Mouse (Mus musculus): ENCODE results near the gene Sfrp5. TPM values are rescaled to one million over a fixed set of nuclear protein-coding genes. Genes with fewer than 3 reads are reported as not detected.

Gene Sfrp5
- total and polyA plus RNA-seq, 3 experiments = not detected

- H3K36me3 ChIP-seq (replicated peaks in 1 of 2; ENCODE audit: control insufficient read depth in 1 of 2, insufficient read depth in 1 of 2, low read length in 1 of 2) = no peaks in the 10 kb centered on the region
- no peak overlapping the region for H3K27ac ChIP-seq (ENCODE audit: insufficient read depth, low read depth)
- no peak overlapping the region for H3K9ac ChIP-seq (ENCODE audit: insufficient read depth, low read depth)
- in situ Hi-C loops (cut with MboI; ENCODE audit: low pct_ligation_motif_present, low pct_unique_long_range_greater_than_20kb, low sequenced_read_pairs) (no loop called here), dilution Hi-C loops (cut with MboI; ENCODE audit: extremely low pct_ligation_motif_present, extremely low pct_unique_long_range_greater_than_20kb, low sequenced_read_pairs) (no loop called here)
- H3K27me3 ChIP-seq (replicated peaks) = no peaks in the 10 kb centered on the region
- H3K4me1 ChIP-seq (ENCODE audit: control insufficient read depth in 1 of 2, insufficient read depth in 2 of 2) = peaks cover 0 to 46% of the 10 kb centered on the region in 2 experiments; a peak in 2 of 4 replicates
- TF ChIP-seq ZC3H11A (IDR thresholded peaks at IDR 0.05; ENCODE audit: low read depth, low read length) = no peak
- DNase-seq (ENCODE audit: extremely low read depth) = no peak
- H3K79me2 ChIP-seq (replicated peaks; ENCODE audit: control insufficient read depth, extremely low read depth, insufficient read depth, poor library complexity, severe bottlenecking) = no peaks in the 10 kb centered on the region
- no peaks in the 10 kb centered on the region for H3K9me3 ChIP-seq (replicated peaks; ENCODE audit: low read length)
- H3K4me3 ChIP-seq (replicated peaks in 1 of 3; ENCODE audit: low read depth in 2 of 3, low read length in 2 of 3, poor library complexity in 1 of 3) = no peak overlapping the region
- no peak overlapping the region for H3K4me2 ChIP-seq (ENCODE audit: insufficient read depth, low read depth, poor library complexity, severe bottlenecking)
Observed at GRCm38 (mm10) chr19:42226451-42226850, 24.4 kb upstream of the Sfrp5 start.

DNA sequence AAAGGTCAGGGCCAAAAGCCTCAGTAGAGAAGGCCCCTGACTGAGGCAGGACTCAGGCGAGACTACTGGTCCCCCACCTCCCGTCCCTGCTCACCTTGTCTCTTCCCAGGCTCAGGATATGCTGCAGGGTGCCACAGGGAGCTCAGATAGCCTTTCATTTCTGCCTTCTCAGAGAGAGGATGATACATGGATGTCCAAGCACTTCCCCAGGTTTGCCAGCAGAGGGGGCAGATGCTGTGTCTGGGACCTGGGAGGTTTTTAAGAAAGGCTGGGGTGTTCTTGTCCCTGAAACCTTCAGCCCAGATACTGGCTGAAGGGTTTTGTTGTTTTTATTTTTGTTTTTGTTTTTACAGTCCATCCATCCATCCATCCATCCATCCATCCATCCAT, 15.3 kb upstream of the Sfrp5 start:
- Histone ChIP-seq H3K4me1 (ENCODE audit: control insufficient read depth in 1 of 2, insufficient read depth in 2 of 2) (peaks cover 0 to 19% of the 10 kb centered on the region in 2 experiments; a peak in 2 of 4 replicates), H3K27me3 (replicated peaks) (peaks cover 30% of the 10 kb centered on the region), H3K27ac (ENCODE audit: insufficient read depth, low read depth) (no peak overlapping the region), H3K9ac (ENCODE audit: insufficient read depth, low read depth) (no peak overlapping the region), H3K79me2 (replicated peaks; ENCODE audit: control insufficient read depth, extremely low read depth, insufficient read depth, poor library complexity, severe bottlenecking) (no peaks in the 10 kb centered on the region), H3K9me3 (replicated peaks; ENCODE audit: low read length) (peaks cover 2% of the 10 kb centered on the region), H3K4me2 (ENCODE audit: insufficient read depth, low read depth, poor library complexity, severe bottlenecking) (no peak overlapping the region), H3K36me3 (replicated peaks in 1 of 2; ENCODE audit: control insufficient read depth in 1 of 2, insufficient read depth in 1 of 2, low read length in 1 of 2) (no peaks in the 10 kb centered on the region), H3K4me3 (replicated peaks in 1 of 3; ENCODE audit: low read depth in 2 of 3, low read length in 2 of 3, poor library complexity in 1 of 3) (no peak overlapping the region)
- dilution Hi-C loops (cut with MboI; ENCODE audit: extremely low pct_ligation_motif_present, extremely low pct_unique_long_range_greater_than_20kb, low sequenced_read_pairs) (no loop called here), in situ Hi-C loops (cut with MboI; ENCODE audit: low pct_ligation_motif_present, low pct_unique_long_range_greater_than_20kb, low sequenced_read_pairs) (loop anchor here (5.0 kb wide), 1 partner anchor 55 kb away; no protein-coding TSS in a partner anchor)
- peak; percentile 51 for DNase-seq (ENCODE audit: extremely low read depth)
- TF ChIP-seq RAD21 (IDR thresholded peaks at IDR 0.05; ENCODE audit: low read depth, low read length) = peak; percentile 78
- peak; percentile 87 for TF ChIP-seq SMC3 (IDR thresholded peaks at IDR 0.05; ENCODE audit: low read depth, low read length)
- TF ChIP-seq CTCF (conservative IDR thresholded peaks at IDR 0.05 in 1 of 2, IDR thresholded peaks at IDR 0.05 in 1 of 2; ENCODE audit: low read depth in 2 of 2, low read length in 2 of 2) = peak; percentile 53 to 83
- peak; percentile 21; the same call in 1 of the 2 replicates for TF ChIP-seq ZC3H11A (IDR thresholded peaks at IDR 0.05; ENCODE audit: low read depth, low read length)
- no peak for TF ChIP-seq ETS1 (conservative IDR thresholded peaks at IDR 0.05; ENCODE audit: low read depth, low read length)

GRCm38 (mm10) chr19:42216699-42217373, 14.8 kb upstream of the Sfrp5 start:
- no peak for TF ChIP-seq HCFC1 (IDR thresholded peaks at IDR 0.05; ENCODE audit: low read depth, low read length)
- no peak for TF ChIP-seq GABPA (IDR thresholded peaks at IDR 0.05; ENCODE audit: insufficient replicate concordance, low read depth, low read length)
- no peak for TF ChIP-seq RAD21 (IDR thresholded peaks at IDR 0.05; ENCODE audit: low read depth, low read length)
- TF ChIP-seq RCOR1 (conservative IDR thresholded peaks at IDR 0.05; ENCODE audit: low read depth, low read length) = no peak
- no peak for TF ChIP-seq ZKSCAN1 (IDR thresholded peaks at IDR 0.05; ENCODE audit: borderline replicate concordance, low read depth, low read length)
- no peak for TF ChIP-seq USF2 (conservative IDR thresholded peaks at IDR 0.05; ENCODE audit: low read depth, low read length)
- TF ChIP-seq MAZ (IDR thresholded peaks at IDR 0.05; ENCODE audit: low read depth, low read length) = no peak
- no peak for TF ChIP-seq IRF4 (IDR thresholded peaks at IDR 0.05; ENCODE audit: low read depth, low read length)
- no peak for TF ChIP-seq MEF2A (IDR thresholded peaks at IDR 0.05; ENCODE audit: borderline replicate concordance, low read depth, low read length)
- TF ChIP-seq ZMIZ1 (IDR thresholded peaks at IDR 0.05; ENCODE audit: low read depth, low read length) = no peak
- TF ChIP-seq EP300 (IDR thresholded peaks at IDR 0.05; ENCODE audit: low read length) = no peak
- peaks cover 0 to 15% of the 10 kb centered on the region in 2 experiments; a peak in 2 of 4 replicates for H3K4me1 ChIP-seq (ENCODE audit: control insufficient read depth in 1 of 2, insufficient read depth in 2 of 2)
- in situ Hi-C loops (cut with MboI; ENCODE audit: low pct_ligation_motif_present, low pct_unique_long_range_greater_than_20kb, low sequenced_read_pairs) = loop anchor here (5.0 kb wide), 1 partner anchor 55 kb away; no protein-coding TSS in a partner anchor
- no peak overlapping the region for H3K9ac ChIP-seq (ENCODE audit: insufficient read depth, low read depth)
- H3K27me3 ChIP-seq (replicated peaks) = peaks cover 33% of the 10 kb centered on the region
- H3K9me3 ChIP-seq (replicated peaks; ENCODE audit: low read length) = peaks cover 2% of the 10 kb centered on the region
- no peaks in the 10 kb centered on the region for H3K79me2 ChIP-seq (replicated peaks; ENCODE audit: control insufficient read depth, extremely low read depth, insufficient read depth, poor library complexity, severe bottlenecking)
- no peak overlapping the region for H3K4me2 ChIP-seq (ENCODE audit: insufficient read depth, low read depth, poor library complexity, severe bottlenecking)
- H3K27ac ChIP-seq (ENCODE audit: insufficient read depth, low read depth) = no peak overlapping the region
- H3K36me3 ChIP-seq (replicated peaks in 1 of 2; ENCODE audit: control insufficient read depth in 1 of 2, insufficient read depth in 1 of 2, low read length in 1 of 2) = no peaks in the 10 kb centered on the region
- no peak overlapping the region for H3K4me3 ChIP-seq (replicated peaks in 1 of 3; ENCODE audit: low read depth in 2 of 3, low read length in 2 of 3, poor library complexity in 1 of 3)
- dilution Hi-C loops (cut with MboI; ENCODE audit: extremely low pct_ligation_motif_present, extremely low pct_unique_long_range_greater_than_20kb, low sequenced_read_pairs) = no loop called here
- no peak for DNase-seq (ENCODE audit: extremely low read depth)

Data from CH12.LX (cell line).